25 mouse cellular contexts compared by ENCODE assay signal in genomic region chr6:65470320-65470719, GRCm38 (mm10). TPM values are rescaled to one million over a fixed set of nuclear protein-coding genes. Genes with fewer than 3 reads are reported as not detected.
DNase-seq lines count a peak whose midpoint lies in the region; ATAC-seq and TF ChIP-seq lines count a peak whose summit lies in the region.
"Had no signal": no experiment of that assay in that cellular context is flagged by ENCODE, and none has a peak within 500 bp of the region (broad histone marks: within the 10 kb centered on the region; RNA-seq: fewer than 3 reads in every experiment).

No protein-coding gene starts in this region.

- no peak overlapping the region for H3K27ac ChIP-seq in hindbrain, embryonic 13.5 days
- no peak overlapping the region for H3K27ac ChIP-seq in hindbrain, embryonic 11.5 days (ENCODE audit: low read depth, low read length)
- H3K27ac ChIP-seq in midbrain, embryonic 13.5 days, result no peak overlapping the region
- no peak overlapping the region for H3K27ac ChIP-seq in midbrain, embryonic 10.5 days (replicated peaks)
- no peak overlapping the region for H3K27ac ChIP-seq in midbrain, embryonic 16.5 days (ENCODE audit: low read length)
- H3K27ac ChIP-seq: embryonic facial prominence, embryonic 15.5 days; forebrain, embryonic 10.5 days; heart, embryonic 10.5 days had no signal

- 71% methylated on average over 5 of the region's 5 CpGs for WGBS in hindbrain, embryonic 13.5 days
- 84% methylated on average over 5 of the region's 5 CpGs for WGBS in hindbrain, embryonic 11.5 days
- WGBS in midbrain, embryonic 13.5 days, result 55% methylated on average over 5 of the region's 5 CpGs
- WGBS in midbrain, embryonic 10.5 days, result 88% methylated on average over 5 of the region's 5 CpGs
- WGBS in midbrain, embryonic 16.5 days, result 46% methylated on average over 5 of the region's 5 CpGs

- peak; percentile 63; the same call in 1 of the 2 replicates for ATAC-seq in hindbrain, embryonic 13.5 days (ENCODE audit: low FRiP score)
- no peak for ATAC-seq in hindbrain, embryonic 11.5 days (ENCODE audit: low FRiP score)
- peak; percentile 76 for ATAC-seq in midbrain, embryonic 13.5 days
- peak; percentile 91 for ATAC-seq in midbrain, embryonic 16.5 days
- ATAC-seq in megakaryocyte, adult 5-6 weeks (ENCODE audit: poor library complexity, severe bottlenecking), result no peak

- DNase-seq in hindbrain, embryonic 11.5 days (ENCODE audit: low spot score), result no peak
- no peak for DNase-seq in midbrain, embryonic 10.5 days (ENCODE audit: low spot score)
- peak; percentile 32 for DNase-seq in brain, embryonic 14.5 days (ENCODE audit: low read depth)
- DNase-seq: adrenal gland, adult 8-10 months; adrenal gland, postnatal 36 days; cerebellum, adult 11 months; cerebellum, adult 8-10 months; cerebellum, postnatal 14 days; embryo, embryonic 11 days; gastrocnemius, postnatal 10 days; heart, adult 18-20 months; heart, postnatal 10 days; heart, postnatal 4 days; kidney, adult 11 months had no signal

- H3K27me3 ChIP-seq in hindbrain, embryonic 13.5 days, result no peaks in the 10 kb centered on the region
- no peaks in the 10 kb centered on the region for H3K27me3 ChIP-seq in hindbrain, embryonic 11.5 days (ENCODE audit: control insufficient read depth, insufficient read depth, low read length)
- H3K27me3 ChIP-seq in midbrain, embryonic 13.5 days, result no peaks in the 10 kb centered on the region
- no peaks in the 10 kb centered on the region for H3K27me3 ChIP-seq in midbrain, embryonic 10.5 days (ENCODE audit: low read depth, poor library complexity, severe bottlenecking)
- H3K27me3 ChIP-seq in midbrain, embryonic 16.5 days (ENCODE audit: control insufficient read depth, insufficient read depth, low read depth, low read length), result no peaks in the 10 kb centered on the region
- H3K27me3 ChIP-seq: embryonic facial prominence, embryonic 15.5 days had no signal

- H3K9ac ChIP-seq in hindbrain, embryonic 13.5 days, result no peak overlapping the region
- H3K9ac ChIP-seq in hindbrain, embryonic 11.5 days (ENCODE audit: low read depth, low read length), result no peak overlapping the region
- no peak overlapping the region for H3K9ac ChIP-seq in midbrain, embryonic 13.5 days (replicated peaks)
- H3K9ac ChIP-seq in midbrain, embryonic 16.5 days (ENCODE audit: low read depth, low read length), result no peak overlapping the region
- H3K9ac ChIP-seq: embryonic facial prominence, embryonic 15.5 days had no signal

- H3K4me3 ChIP-seq in hindbrain, embryonic 13.5 days, result no peak overlapping the region
- H3K4me3 ChIP-seq in hindbrain, embryonic 11.5 days (ENCODE audit: low read depth, low read length), result no peak overlapping the region
- no peak overlapping the region for H3K4me3 ChIP-seq in midbrain, embryonic 13.5 days (replicated peaks)
- H3K4me3 ChIP-seq in midbrain, embryonic 10.5 days, result no peak overlapping the region
- no peak overlapping the region for H3K4me3 ChIP-seq in midbrain, embryonic 16.5 days (ENCODE audit: low read depth, low read length)
- H3K4me3 ChIP-seq: embryonic facial prominence, embryonic 15.5 days; erythroblast, embryonic 14.5 days; forebrain, embryonic 10.5 days; heart, embryonic 10.5 days had no signal

- H3K4me2 ChIP-seq in hindbrain, embryonic 13.5 days, result no peak overlapping the region
- no peak overlapping the region for H3K4me2 ChIP-seq in hindbrain, embryonic 11.5 days (replicated peaks; ENCODE audit: low read depth, low read length)
- no peak overlapping the region for H3K4me2 ChIP-seq in midbrain, embryonic 13.5 days (replicated peaks)
- no peak overlapping the region for H3K4me2 ChIP-seq in midbrain, embryonic 16.5 days (ENCODE audit: low read length)
- H3K4me2 ChIP-seq: embryonic facial prominence, embryonic 15.5 days had no signal

- H3K9me3 ChIP-seq in hindbrain, embryonic 13.5 days, result no peaks in the 10 kb centered on the region
- no peaks in the 10 kb centered on the region for H3K9me3 ChIP-seq in hindbrain, embryonic 11.5 days (ENCODE audit: control insufficient read depth, low read length)
- H3K9me3 ChIP-seq in midbrain, embryonic 13.5 days, result no peaks in the 10 kb centered on the region
- no peaks in the 10 kb centered on the region for H3K9me3 ChIP-seq in midbrain, embryonic 10.5 days (replicated peaks)
- H3K9me3 ChIP-seq in midbrain, embryonic 16.5 days (replicated peaks; ENCODE audit: control insufficient read depth, low read length, poor library complexity, severe bottlenecking), result no peaks in the 10 kb centered on the region
- H3K9me3 ChIP-seq: embryonic facial prominence, embryonic 15.5 days; heart, embryonic 10.5 days had no signal

- TF ChIP-seq CTCF in brain, embryonic 14.5 days (IDR thresholded peaks at IDR 0.05; ENCODE audit: borderline replicate concordance, extremely low read depth, insufficient read depth, insufficient read length), result no peak

- H3K4me1 ChIP-seq in hindbrain, embryonic 13.5 days (replicated peaks), result no peaks in the 10 kb centered on the region
- H3K4me1 ChIP-seq in hindbrain, embryonic 11.5 days (replicated peaks; ENCODE audit: control insufficient read depth, insufficient read depth, low read length), result no peaks in the 10 kb centered on the region
- no peaks in the 10 kb centered on the region; the same call in 1 of the 2 replicates for H3K4me1 ChIP-seq in midbrain, embryonic 13.5 days (replicated peaks)
- H3K4me1 ChIP-seq in midbrain, embryonic 10.5 days, result no peaks in the 10 kb centered on the region
- H3K4me1 ChIP-seq in midbrain, embryonic 16.5 days (ENCODE audit: control insufficient read depth, insufficient read depth, low read length), result peaks cover 5% of the 10 kb centered on the region
- H3K4me1 ChIP-seq: embryonic facial prominence, embryonic 15.5 days; forebrain, embryonic 10.5 days; heart, embryonic 10.5 days had no signal

- no peaks in the 10 kb centered on the region for H3K36me3 ChIP-seq in hindbrain, embryonic 13.5 days
- H3K36me3 ChIP-seq in hindbrain, embryonic 11.5 days (ENCODE audit: control insufficient read depth, insufficient read depth, low read length), result no peaks in the 10 kb centered on the region
- H3K36me3 ChIP-seq in midbrain, embryonic 13.5 days, result no peaks in the 10 kb centered on the region
- no peaks in the 10 kb centered on the region for H3K36me3 ChIP-seq in midbrain, embryonic 10.5 days
- no peaks in the 10 kb centered on the region for H3K36me3 ChIP-seq in midbrain, embryonic 16.5 days (ENCODE audit: control insufficient read depth, insufficient read depth, low read length)
- H3K36me3 ChIP-seq: embryonic facial prominence, embryonic 15.5 days; forebrain, embryonic 10.5 days; heart, embryonic 10.5 days had no signal

- TF ChIP-seq POLR2A in brain, embryonic 14.5 days (IDR thresholded peaks at IDR 0.05; ENCODE audit: borderline replicate concordance, extremely low read depth, insufficient read depth, insufficient read length, poor library complexity, severe bottlenecking), result no peak

RNA-seq across cellular contexts. Expression of gene Tnip3, which starts 54.8 kb away (rescaled TPM):
- polyA plus RNA-seq in hindbrain, embryonic 13.5 days (2015; fragmentation: Nextera tagmentation; extraction: Ambion mirVana), result not detected in 2 replicates
- 0.13 TPM in 1 of 2 replicates, not detected in the other for polyA plus RNA-seq in hindbrain, embryonic 11.5 days (2014; fragmentation: Nextera tagmentation; extraction: Ambion mirVana)
- polyA plus RNA-seq in midbrain, embryonic 13.5 days (2015; fragmentation: Nextera tagmentation; extraction: Ambion mirVana), result not detected in 2 replicates
- 0.07 TPM in 1 of 2 replicates, not detected in the other for polyA plus RNA-seq in midbrain, embryonic 10.5 days (2016; fragmentation: Nextera tagmentation; extraction: Ambion mirVana)
- not detected in 2 replicates for polyA plus RNA-seq in brain, embryonic 14.5 days (2012; rRNA removed)
- not detected in 2 replicates for polyA plus RNA-seq in midbrain, embryonic 16.5 days (2015; fragmentation: Nextera tagmentation; extraction: Ambion mirVana)
- total RNA-seq in megakaryocyte, adult 5-6 weeks (2015), result 1.3 and 2.6 TPM in 2 replicates
- 3.9 and 7.8 TPM in 2 replicates for total RNA-seq in megakaryocyte, adult 5-6 weeks (2017)
- total RNA-seq: ES-E14 had no signal
- polyA plus RNA-seq: embryonic facial prominence, embryonic 11.5 days; erythroblast, embryonic 14.5 days; forebrain, embryonic 10.5 days; heart, embryonic 10.5 days; intestine, embryonic 14.5 days had no signal

Comparison
In these comparisons a context has a peak if more than half of its experiments do, and no peak if none do; other contexts are left out.
1. ATAC-seq: peak in hindbrain, embryonic 13.5 days (single experiment), midbrain, embryonic 13.5 days (single experiment) and midbrain, embryonic 16.5 days (single experiment); none in hindbrain, embryonic 11.5 days (single experiment) and megakaryocyte, adult 5-6 weeks (single experiment).